ENCODE assay signal across 11 mouse cellular contexts in the genomic region with DNA sequence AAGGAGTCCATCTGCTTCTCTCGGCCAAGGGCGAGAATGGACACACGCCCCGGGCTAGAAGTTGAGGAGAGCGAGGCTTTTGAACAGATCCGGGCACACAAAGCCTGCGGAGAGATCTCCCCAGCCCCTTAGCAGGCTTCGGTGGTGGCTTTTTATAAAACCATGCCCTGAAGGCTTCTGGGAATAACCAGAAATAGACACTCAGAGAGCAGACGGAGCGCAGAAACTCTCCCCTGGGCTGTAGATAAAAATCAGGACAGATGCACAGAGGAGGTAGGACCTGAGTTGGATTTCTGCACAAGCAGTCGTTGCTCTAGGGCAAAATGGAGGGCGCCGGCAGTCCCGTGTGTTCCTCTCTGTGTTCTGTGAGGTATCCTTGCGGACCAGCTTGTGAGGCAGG. TPM values are rescaled to one million over a fixed set of nuclear protein-coding genes. Genes with fewer than 3 reads are reported as not detected.
A peak's percentile ranks its signal among the peaks of the same experiment; 100 is the strongest.
DNase-seq lines count a peak whose midpoint lies in the region; ATAC-seq and TF ChIP-seq lines count a peak whose summit lies in the region.
"Had no signal": no experiment of that assay in that cellular context is flagged by ENCODE, and none has a peak within 500 bp of the region (broad histone marks: within the 10 kb centered on the region; RNA-seq: fewer than 3 reads in every experiment).

No protein-coding gene starts in this region.

- peak overlapping the region; percentile 16; the same call in 1 of the 2 replicates for H3K4me2 ChIP-seq in heart, embryonic 12.5 days
- peak overlapping the region; percentile 36 for H3K4me2 ChIP-seq in heart, embryonic 15.5 days
- H3K4me2 ChIP-seq in midbrain, embryonic 12.5 days (replicated peaks): no peak overlapping the region
- no peak overlapping the region for H3K4me2 ChIP-seq in liver, embryonic 12.5 days
- H3K4me2 ChIP-seq: lung, embryonic 14.5 days; stomach, embryonic 15.5 days had no signal

- peaks cover 42% of the 10 kb centered on the region for H3K36me3 ChIP-seq in heart, embryonic 12.5 days
- no peaks in the 10 kb centered on the region for H3K36me3 ChIP-seq in ES-E14 (ENCODE audit: control insufficient read depth, insufficient read depth, low read length, poor library complexity, severe bottlenecking)
- peaks cover 14% of the 10 kb centered on the region for H3K36me3 ChIP-seq in heart, embryonic 15.5 days
- H3K36me3 ChIP-seq in midbrain, embryonic 12.5 days: 0 out of 2 replicates have a peak, but pooled peaks cover 4% of the 10 kb centered on the region
- peaks cover 29% of the 10 kb centered on the region for H3K36me3 ChIP-seq in liver, embryonic 12.5 days

- no peaks in the 10 kb centered on the region; the same call in 1 of the 2 replicates for H3K9me3 ChIP-seq in heart, embryonic 12.5 days (replicated peaks)
- no peaks in the 10 kb centered on the region for H3K9me3 ChIP-seq in ES-E14 (ENCODE audit: control insufficient read depth, insufficient read depth, low read depth, low read length)
- H3K9me3 ChIP-seq in heart, embryonic 15.5 days (replicated peaks): no peaks in the 10 kb centered on the region
- H3K9me3 ChIP-seq in midbrain, embryonic 12.5 days: no peaks in the 10 kb centered on the region
- no peaks in the 10 kb centered on the region for H3K9me3 ChIP-seq in liver, embryonic 12.5 days (replicated peaks)
- H3K9me3 ChIP-seq: stomach, embryonic 15.5 days had no signal

- intact Hi-C loops in heart, postnatal 14 days (cut with DNase I): no loop called here

- H3K27me3 ChIP-seq in heart, embryonic 12.5 days (replicated peaks): no peaks in the 10 kb centered on the region
- no peaks in the 10 kb centered on the region for H3K27me3 ChIP-seq in heart, embryonic 15.5 days
- no peaks in the 10 kb centered on the region for H3K27me3 ChIP-seq in midbrain, embryonic 12.5 days
- no peaks in the 10 kb centered on the region for H3K27me3 ChIP-seq in liver, embryonic 12.5 days (replicated peaks)
- H3K27me3 ChIP-seq: stomach, embryonic 15.5 days had no signal

- in situ Hi-C loops in ES-E14 (cut with MboI; ENCODE audit: low sequenced_read_pairs in 2 of 2, unreplicated experiment in 2 of 2): no loop called here

- H3K9ac ChIP-seq in heart, embryonic 12.5 days: no peak overlapping the region; the same call in 1 of the 2 replicates
- H3K9ac ChIP-seq in ES-E14 (ENCODE audit: insufficient read depth, low read depth, low read length, poor library complexity, severe bottlenecking): peak overlapping the region; percentile 23; the same call in 1 of the 2 replicates
- H3K9ac ChIP-seq in heart, embryonic 15.5 days: peak overlapping the region; percentile 11; the same call in 1 of the 2 replicates
- no peak overlapping the region for H3K9ac ChIP-seq in midbrain, embryonic 12.5 days (replicated peaks)
- H3K9ac ChIP-seq in liver, embryonic 12.5 days: no peak overlapping the region
- H3K9ac ChIP-seq: lung, embryonic 14.5 days; stomach, embryonic 15.5 days had no signal

- no peak for DNase-seq in heart, postnatal 14 days
- no peak for DNase-seq in ES-E14 (ENCODE audit: low read depth, low spot score)
- DNase-seq in ovary, postnatal 10 days (ENCODE audit: low spot score): no peak
- no peak for DNase-seq in cerebellum, adult 11-12 months
- DNase-seq: kidney, postnatal 25 days; lung, embryonic 14.5 days had no signal

- no peak for ATAC-seq in heart, embryonic 12.5 days (ENCODE audit: insufficient number of reproducible peaks, low FRiP score)
- no peak for ATAC-seq in heart, embryonic 15.5 days (replicated peaks; ENCODE audit: insufficient number of reproducible peaks, insufficient read depth, low FRiP score, low read depth)
- ATAC-seq in midbrain, embryonic 12.5 days (ENCODE audit: low FRiP score, low read depth): no peak
- no peak for ATAC-seq in liver, embryonic 12.5 days

- H3K4me3 ChIP-seq in heart, embryonic 12.5 days: no peak overlapping the region
- no peak overlapping the region for H3K4me3 ChIP-seq in ES-E14 (ENCODE audit: insufficient read depth in 1 of 2, low read depth in 1 of 2, low read length in 2 of 2, poor library complexity in 1 of 2, severe bottlenecking in 1 of 2)
- no peak overlapping the region for H3K4me3 ChIP-seq in heart, embryonic 15.5 days
- no peak overlapping the region for H3K4me3 ChIP-seq in midbrain, embryonic 12.5 days
- no peak overlapping the region for H3K4me3 ChIP-seq in liver, embryonic 12.5 days
- H3K4me3 ChIP-seq: stomach, embryonic 15.5 days had no signal

- 59% methylated on average over 15 of the region's 15 CpGs for WGBS in heart, embryonic 12.5 days
- 51% methylated on average over 15 of the region's 15 CpGs for WGBS in heart, embryonic 15.5 days
- 73% methylated on average over 15 of the region's 15 CpGs for WGBS in midbrain, embryonic 12.5 days
- 75% methylated on average over 15 of the region's 15 CpGs for WGBS in liver, embryonic 12.5 days (ENCODE audit: insufficient replicate concordance)

- peak overlapping the region; percentile 26; the same call in 1 of the 2 replicates for H3K27ac ChIP-seq in heart, embryonic 12.5 days (ENCODE audit: poor library complexity, severe bottlenecking)
- no peak overlapping the region for H3K27ac ChIP-seq in ES-E14 (ENCODE audit: insufficient read depth, low read depth, low read length, poor library complexity, severe bottlenecking)
- peak overlapping the region; percentile 50 for H3K27ac ChIP-seq in heart, embryonic 15.5 days
- H3K27ac ChIP-seq in midbrain, embryonic 12.5 days (replicated peaks): peak overlapping the region; percentile 56
- no peak overlapping the region for H3K27ac ChIP-seq in liver, embryonic 12.5 days
- H3K27ac ChIP-seq: stomach, embryonic 15.5 days had no signal

- peaks cover 24% of the 10 kb centered on the region for H3K4me1 ChIP-seq in heart, embryonic 12.5 days (replicated peaks)
- peaks cover 2 to 13% of the 10 kb centered on the region in 2 experiments; a peak in 2 of 4 replicates for H3K4me1 ChIP-seq in ES-E14 (ENCODE audit: control insufficient read depth in 2 of 2, insufficient read depth in 2 of 2, low read length in 2 of 2, poor library complexity in 1 of 2)
- H3K4me1 ChIP-seq in heart, embryonic 15.5 days (replicated peaks): peaks cover 12% of the 10 kb centered on the region
- peaks cover 7% of the 10 kb centered on the region; the same call in 1 of the 2 replicates for H3K4me1 ChIP-seq in midbrain, embryonic 12.5 days
- no peaks in the 10 kb centered on the region for H3K4me1 ChIP-seq in liver, embryonic 12.5 days
- H3K4me1 ChIP-seq: stomach, embryonic 15.5 days had no signal

TF ChIP-seq in ES-E14, 5 proteins besides CTCF, POLR2A, EP300 and RAD21:
- TF ChIP-seq ZC3H11A (IDR thresholded peaks at IDR 0.05; ENCODE audit: borderline replicate concordance, low read depth, low read length) (no peak), HCFC1 (IDR thresholded peaks at IDR 0.05; ENCODE audit: borderline replicate concordance, insufficient read depth, low read length) (no peak), ZNF384 (IDR thresholded peaks at IDR 0.05; ENCODE audit: low read depth, low read length) (no peak), MAFK (IDR thresholded peaks at IDR 0.05; ENCODE audit: insufficient read depth, low read depth, low read length) (no peak), CHD2 (IDR thresholded peaks at IDR 0.05; ENCODE audit: low read depth, low read length) (no peak)
TF ChIP-seq in ES-E14: peak in this region for 0.

RNA-seq across cellular contexts. Expression of gene Pafah2, which starts 20.5 kb away (rescaled TPM):
- polyA plus RNA-seq in heart, embryonic 12.5 days (2016; fragmentation: Nextera tagmentation; extraction: Ambion mirVana): 10.1 and 10.7 TPM in 2 replicates
- 1 to 10 TPM; 7.5 to 8.6 TPM for total RNA-seq in heart, postnatal 14 days (2021)
- total RNA-seq in ES-E14 (2012; rRNA removed): 15.8 and 18.4 TPM in 2 replicates
- 10.3 and 10.6 TPM in 2 replicates for polyA plus RNA-seq in heart, embryonic 15.5 days (2015; fragmentation: Nextera tagmentation; extraction: Ambion mirVana)
- 7.2 and 9.2 TPM in 2 replicates for polyA plus RNA-seq in midbrain, embryonic 12.5 days (2016; fragmentation: Nextera tagmentation; extraction: Ambion mirVana)
- polyA plus RNA-seq in liver, embryonic 12.5 days (2016; fragmentation: Nextera tagmentation; extraction: Ambion mirVana): 4.7 and 5.2 TPM in 2 replicates

RNA-seq across cellular contexts. Expression of gene Extl1, which starts 33.0 kb away (rescaled TPM):
- polyA plus RNA-seq in heart, embryonic 12.5 days (2016; fragmentation: Nextera tagmentation; extraction: Ambion mirVana): 3.1 TPM in 2 replicates
- total RNA-seq in heart, postnatal 14 days (2021): 10 to 100 TPM; 11.4 to 12.0 TPM
- 4.2 and 7.3 TPM in 2 replicates for total RNA-seq in ES-E14 (2012; rRNA removed)
- polyA plus RNA-seq in heart, embryonic 15.5 days (2015; fragmentation: Nextera tagmentation; extraction: Ambion mirVana): 2.3 and 2.9 TPM in 2 replicates
- 0.37 and 0.97 TPM in 2 replicates for polyA plus RNA-seq in midbrain, embryonic 12.5 days (2016; fragmentation: Nextera tagmentation; extraction: Ambion mirVana)
- 0.25 and 0.36 TPM in 2 replicates for polyA plus RNA-seq in liver, embryonic 12.5 days (2016; fragmentation: Nextera tagmentation; extraction: Ambion mirVana)

RNA-seq across cellular contexts. Expression of gene Stmn1, which starts 51.5 kb away (rescaled TPM):
- polyA plus RNA-seq in heart, embryonic 12.5 days (2016; fragmentation: Nextera tagmentation; extraction: Ambion mirVana): 924 and 950 TPM in 2 replicates
- 10 to 100 TPM; 50.0 to 79.2 TPM for total RNA-seq in heart, postnatal 14 days (2021)
- 322 and 361 TPM in 2 replicates for total RNA-seq in ES-E14 (2012; rRNA removed)
- polyA plus RNA-seq in heart, embryonic 15.5 days (2015; fragmentation: Nextera tagmentation; extraction: Ambion mirVana): 947 and 956 TPM in 2 replicates
- polyA plus RNA-seq in midbrain, embryonic 12.5 days (2016; fragmentation: Nextera tagmentation; extraction: Ambion mirVana): 4,918 and 5,057 TPM in 2 replicates
- polyA plus RNA-seq in liver, embryonic 12.5 days (2016; fragmentation: Nextera tagmentation; extraction: Ambion mirVana): 558 and 570 TPM in 2 replicates

Comparison
In these comparisons a context has a peak if more than half of its experiments do, and no peak if none do; other contexts are left out.
1. H3K9ac ChIP-seq: peak in ES-E14 (single experiment) and heart, embryonic 15.5 days (single experiment); none in heart, embryonic 12.5 days (single experiment), midbrain, embryonic 12.5 days (single experiment) and liver, embryonic 12.5 days (single experiment).
2. H3K27ac ChIP-seq: peak in heart, embryonic 12.5 days (single experiment), heart, embryonic 15.5 days (single experiment) and midbrain, embryonic 12.5 days (single experiment); none in ES-E14 (single experiment) and liver, embryonic 12.5 days (single experiment).
3. H3K4me2 ChIP-seq: peak in heart, embryonic 12.5 days (single experiment) and heart, embryonic 15.5 days (single experiment); none in midbrain, embryonic 12.5 days (single experiment) and liver, embryonic 12.5 days (single experiment).